Mouse (Mus musculus): ENCODE data around the gene Gm960. TPM values are rescaled to one million over a fixed set of nuclear protein-coding genes. Genes with fewer than 3 reads are reported as not detected.

Gene Gm960
- total and polyA plus RNA-seq, 3 experiments: 0.12 to 0.27 TPM; not detected in 1

DNA sequence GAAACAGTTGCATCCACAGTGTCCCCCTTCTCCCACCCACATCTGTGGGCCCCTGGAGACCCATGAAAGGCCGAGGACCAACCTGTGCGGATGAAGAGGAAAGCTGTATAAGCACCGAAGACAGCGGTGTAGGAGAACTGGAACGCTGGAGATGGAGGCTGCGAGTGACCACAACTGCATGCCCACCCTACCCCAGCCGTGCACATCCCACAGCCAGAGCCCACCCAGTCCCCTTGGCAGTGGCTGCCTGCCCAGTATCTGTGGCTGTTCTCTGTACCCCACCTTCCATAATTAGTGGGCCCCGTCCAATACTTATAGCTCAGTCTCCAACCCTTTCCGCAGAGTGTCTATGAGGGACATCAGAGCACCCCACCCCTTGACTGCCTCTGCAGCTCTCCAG, 75.0 kb downstream of the Gm960 start:
- DNase-seq: no peak

DNA sequence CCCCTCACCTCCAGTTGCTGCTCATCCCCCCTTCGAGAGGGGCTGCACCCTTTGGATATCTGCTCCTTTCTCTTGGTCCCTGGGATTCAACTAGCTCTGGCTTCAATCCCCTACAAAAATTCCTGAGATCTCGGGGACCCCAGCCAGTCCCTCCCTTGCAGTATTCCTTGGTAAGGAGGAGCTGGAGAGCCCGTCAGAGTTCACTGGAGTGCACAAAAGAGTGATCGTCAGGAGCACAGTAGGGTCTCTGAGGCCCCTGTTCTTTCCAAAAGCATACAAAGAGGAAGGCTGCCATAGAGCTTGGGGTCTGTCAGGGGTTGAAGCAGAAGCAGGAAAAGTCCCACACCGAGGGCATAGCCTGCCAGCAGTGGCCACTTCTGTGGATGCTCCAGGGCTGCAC, 75.7 kb downstream of the Gm960 start:
- no peak for DNase-seq

DNA sequence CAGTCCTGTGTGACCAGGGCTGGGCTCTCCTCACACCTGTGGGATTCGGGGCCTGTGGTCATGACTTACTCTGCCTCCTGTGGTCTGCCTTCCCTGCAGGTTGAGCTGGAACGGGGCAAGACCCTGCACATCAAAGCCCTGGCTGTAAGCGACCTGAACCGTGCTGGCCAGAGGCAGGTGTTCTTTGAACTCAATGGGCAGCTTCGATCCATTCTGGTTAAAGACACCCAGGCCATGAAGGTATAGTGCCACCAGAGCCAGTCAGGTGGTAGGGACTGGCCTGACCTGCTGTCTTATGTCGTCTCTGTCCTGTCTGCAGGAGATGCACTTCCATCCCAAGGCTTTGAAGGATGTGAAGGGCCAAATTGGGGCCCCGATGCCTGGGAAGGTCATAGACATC, 77.7 kb downstream of the Gm960 start:
- DNase-seq: no peak

DNA sequence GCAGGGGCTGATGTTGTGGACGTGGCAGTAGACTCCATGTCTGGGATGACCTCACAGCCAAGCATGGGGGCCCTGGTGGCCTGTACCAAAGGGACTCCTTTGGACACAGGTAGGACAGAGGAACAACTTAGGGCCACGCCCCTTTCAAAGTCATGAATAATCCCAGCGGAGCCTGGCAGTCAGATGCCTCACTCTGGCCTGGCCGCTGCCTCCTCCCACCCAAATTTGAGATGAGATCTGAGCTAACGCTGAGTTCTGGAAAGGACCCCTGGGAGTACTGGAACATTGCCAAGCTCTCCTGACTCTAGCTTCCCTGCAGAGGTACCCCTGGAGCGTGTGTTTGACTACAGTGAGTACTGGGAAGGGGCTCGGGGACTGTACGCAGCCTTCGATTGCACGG, 79.0 kb downstream of the Gm960 start:
- DNase-seq: no peak

DNA sequence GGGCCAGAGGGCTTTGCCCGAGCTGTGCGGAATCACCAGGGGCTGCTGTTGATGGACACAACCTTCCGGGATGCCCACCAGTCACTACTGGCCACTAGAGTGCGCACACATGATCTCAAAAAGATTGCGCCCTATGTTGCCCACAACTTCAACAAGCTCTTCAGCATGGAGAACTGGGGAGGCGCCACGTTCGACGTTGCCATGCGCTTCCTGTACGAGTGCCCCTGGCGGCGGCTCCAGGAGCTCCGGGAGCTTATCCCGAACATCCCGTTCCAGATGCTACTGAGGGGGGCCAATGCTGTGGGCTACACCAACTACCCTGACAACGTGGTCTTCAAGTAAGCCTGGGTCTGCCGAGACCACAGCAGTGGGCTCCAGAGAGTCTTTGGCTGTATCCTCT, 80.3 kb downstream of the Gm960 start:
- DNase-seq: no peak

DNA sequence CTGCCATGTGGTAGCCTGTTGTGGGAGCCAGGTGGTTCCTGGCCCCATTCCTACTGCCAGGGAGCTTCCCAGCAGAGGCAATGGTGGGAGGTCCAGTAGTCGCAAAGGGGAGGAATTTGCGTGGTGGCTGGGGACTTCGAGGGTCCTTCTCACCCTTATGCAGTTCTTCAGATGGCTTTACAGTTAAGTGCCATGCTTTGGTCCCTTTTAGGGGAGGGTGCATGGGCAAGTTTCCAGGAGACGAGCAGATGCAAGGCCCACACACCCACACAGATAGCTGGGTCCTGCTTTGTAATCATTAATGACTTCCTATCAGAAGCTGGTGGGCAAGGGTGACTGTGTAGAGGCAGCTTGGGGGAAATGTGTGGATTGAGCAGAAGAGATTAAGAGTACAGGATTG, 81.9 kb downstream of the Gm960 start:
- DNase-seq: no peak

DNA sequence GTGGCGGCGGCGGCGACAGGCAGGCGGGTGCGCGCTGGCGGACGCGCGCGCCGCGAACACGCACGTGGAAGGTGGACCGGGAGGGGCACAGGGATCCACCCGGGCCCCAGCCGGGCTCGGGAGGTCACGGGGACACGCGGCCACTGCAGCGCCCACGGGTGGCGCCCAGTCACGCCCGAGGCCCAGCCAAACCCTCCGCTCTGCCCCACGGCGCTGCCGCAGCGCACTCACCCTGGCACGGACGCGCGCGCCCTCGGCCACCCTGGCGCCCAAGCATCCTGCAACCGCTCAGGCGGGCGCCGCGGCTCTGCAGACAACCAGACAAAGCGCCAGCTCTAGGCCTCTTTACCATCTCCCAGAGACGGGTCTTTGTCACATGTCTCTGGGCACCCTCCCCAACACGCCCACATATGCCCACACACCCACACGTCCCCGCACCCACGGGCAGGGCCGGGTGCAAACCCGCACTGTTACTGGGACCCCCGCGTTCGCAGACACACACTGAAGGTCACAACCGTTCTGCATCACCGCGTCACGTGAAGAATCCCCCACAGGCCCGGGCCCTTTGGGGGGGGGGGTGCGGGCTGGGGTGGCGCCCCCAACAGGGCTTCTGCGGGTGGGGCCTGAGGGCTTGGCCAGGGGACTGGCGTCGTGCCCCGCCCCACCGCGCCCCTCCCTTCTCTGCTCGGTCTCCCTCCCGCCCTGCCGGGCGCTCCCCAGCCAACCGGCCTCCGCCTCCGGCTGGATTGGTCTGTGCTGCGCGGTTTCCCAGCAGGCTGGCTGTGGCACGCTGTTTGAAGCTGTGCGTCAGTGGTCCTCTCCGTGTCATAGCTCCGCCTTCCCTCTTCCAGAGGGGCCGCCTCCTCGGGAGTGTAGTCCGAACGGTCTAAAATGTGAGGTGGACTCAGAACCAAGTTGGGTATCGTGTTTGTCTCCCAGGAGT, 83.0 kb downstream of the Gm960 start, which contains the start of gene Lrfn4:
Gene Lrfn4 (minus strand): TSS at position 517 of the 943 bp plus-strand sequence.
- peak; percentile 89 for DNase-seq

DNA sequence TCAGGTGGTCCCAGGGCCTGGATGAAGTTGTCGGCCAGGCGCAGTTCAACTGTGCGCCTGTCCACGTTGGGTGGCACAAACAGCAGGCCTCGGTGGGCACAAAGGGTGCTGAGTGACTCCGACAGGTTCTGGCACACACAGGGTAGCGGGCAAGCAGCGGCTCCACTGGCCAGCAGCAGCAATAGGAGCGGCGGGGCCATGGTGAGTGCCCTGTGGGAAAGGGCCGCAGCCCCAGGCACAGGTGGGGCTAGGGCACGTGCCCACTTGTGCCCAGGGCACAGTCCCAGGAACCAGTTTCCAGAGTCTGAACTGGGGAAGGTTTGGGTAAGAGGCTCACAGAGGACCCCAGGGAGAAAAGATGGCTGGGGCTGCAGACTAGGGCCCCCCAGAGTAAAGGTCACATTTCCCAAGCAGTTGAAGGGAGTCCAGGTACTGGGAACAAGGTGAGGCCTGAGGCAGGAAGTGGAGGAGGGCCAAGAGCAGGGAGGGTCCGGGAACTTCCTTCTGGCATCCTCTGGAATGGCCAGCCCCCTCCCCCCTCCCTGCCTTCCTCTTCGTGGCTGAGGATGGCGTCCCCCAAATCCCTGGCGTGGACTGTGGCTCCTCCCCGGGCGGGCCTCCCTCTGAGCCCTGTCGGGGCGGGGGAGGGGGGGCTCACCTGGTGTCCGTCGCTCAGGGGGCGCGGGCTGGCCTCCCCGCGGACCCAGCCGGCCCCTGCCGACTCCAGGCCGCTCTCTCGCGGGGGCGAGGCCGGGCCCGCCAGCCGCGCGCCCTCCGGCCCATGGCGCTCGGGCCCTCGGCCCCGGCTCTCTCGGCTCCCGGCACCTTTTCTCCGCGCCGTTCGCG, 83.9 kb downstream of the Gm960 start:
- no peak for DNase-seq

DNA sequence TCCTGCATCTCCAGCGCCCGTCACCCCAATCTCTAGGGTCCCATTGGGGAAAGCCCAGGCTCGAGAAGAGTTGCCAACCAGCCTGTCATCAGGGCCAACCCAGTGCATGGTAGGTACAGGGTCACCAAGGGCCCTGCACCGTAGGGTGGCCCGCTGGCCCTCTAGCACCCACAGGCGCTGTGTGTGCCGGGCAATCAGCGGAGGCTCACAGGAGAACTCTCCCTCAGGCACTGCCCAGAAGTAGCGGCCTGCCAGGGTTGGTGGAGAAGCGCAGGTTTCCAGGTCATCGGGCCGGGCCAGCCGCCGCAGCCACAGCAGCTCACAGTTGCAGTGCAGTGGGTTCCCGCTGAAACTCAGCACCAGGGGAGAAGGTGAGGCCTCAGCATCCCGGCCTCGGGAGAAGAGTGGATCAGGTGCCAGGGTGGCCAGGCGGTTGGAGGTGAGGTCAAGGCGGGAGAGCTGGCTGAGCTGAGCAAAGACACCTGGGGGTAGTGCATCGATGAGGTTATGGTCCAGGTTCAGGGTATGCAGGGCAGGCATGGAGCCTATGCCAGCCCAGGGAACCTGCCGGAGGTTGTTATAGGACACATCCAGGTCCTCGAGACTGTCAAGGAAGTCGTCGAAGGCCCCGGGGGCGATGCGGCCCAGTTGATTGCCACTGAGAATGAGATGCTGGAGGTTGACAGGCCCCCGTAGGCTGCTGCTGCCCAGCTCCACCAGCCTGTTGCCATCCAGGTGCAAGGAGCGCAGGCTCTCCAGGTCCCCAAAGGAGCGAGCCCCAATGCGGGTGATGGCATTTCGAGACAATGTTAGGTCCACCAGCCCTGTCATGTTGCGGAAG, 84.8 kb downstream of the Gm960 start:
- DNase-seq: no peak

DNA sequence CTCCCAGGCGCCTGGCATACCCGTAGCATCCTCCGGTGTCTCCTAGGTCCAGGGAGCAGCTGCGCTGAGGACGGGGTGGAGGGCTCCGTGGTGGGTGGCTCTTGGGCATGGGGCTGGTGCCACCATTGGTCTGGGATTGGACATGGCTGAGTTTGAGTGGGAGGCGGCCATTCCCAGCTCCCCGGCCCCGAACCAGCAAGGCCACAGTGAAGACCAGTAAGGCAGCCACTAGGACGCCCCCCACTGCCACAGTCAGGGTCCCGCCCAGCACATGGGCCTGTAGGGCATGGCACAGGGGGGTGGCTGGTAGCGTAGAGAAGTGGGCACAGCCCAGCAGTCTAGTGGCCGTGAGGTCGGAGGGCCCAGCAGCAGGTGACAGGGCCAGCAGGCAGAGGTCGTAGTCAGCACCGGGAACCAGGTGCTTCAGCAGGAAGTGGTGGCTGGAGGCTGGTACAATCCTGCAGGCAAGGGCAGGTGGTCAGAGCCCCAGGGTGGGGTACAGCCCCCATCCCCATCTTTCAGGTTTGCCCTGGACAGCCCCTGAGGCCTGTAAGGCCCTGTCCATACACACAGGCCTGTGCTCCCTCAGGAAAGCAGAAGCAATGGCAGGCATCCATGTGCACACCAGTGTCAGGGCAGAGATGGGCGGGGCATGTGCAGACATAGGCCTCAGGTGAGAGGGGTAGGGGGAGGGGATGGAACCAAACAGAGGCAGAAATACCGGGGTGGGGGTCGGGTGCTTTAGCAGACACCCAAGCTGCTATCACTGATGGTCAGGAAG, 86.1 kb downstream of the Gm960 start:
- DNase-seq: no peak

DNA sequence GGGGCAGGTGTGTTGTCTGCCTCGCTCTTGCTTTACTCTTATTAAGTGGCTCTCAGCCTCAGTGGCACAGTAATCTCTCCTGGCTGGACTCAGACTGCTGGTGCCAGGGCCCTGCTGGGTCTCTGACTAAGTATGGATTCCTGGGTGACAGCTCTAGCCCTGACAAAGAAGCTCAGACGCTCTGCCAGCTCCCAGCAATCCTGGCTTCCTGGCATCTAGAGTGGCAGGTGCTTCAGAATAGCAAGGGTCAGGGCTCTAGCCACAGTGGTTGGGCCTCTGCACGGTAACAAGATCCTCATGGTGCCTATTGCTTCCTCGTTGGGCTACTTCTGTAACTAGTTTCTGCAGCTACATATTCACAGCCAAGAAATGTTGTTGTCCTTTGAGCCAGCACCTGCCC, 88.4 kb downstream of the Gm960 start:
- no peak for DNase-seq

DNA sequence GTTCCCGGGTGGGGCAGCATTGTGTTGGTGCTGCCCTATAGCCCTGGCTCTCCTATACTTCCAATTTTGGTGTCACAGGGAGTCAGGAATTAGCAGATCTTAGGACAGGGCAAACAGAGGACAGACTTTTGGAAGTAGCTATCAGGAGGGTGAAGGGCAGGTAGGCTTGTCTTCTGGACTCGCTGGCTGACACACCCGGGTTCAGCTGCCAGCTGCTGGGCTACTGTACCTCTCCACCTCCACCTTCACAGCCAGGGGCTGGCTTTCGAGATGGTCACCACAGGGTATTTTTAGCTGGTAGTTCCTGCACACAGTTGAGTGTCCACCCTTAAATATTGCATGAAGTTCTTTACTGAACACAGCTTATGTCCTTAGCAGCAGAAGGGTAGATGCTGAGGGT, 90.0 kb downstream of the Gm960 start:
- DNase-seq: no peak

DNA sequence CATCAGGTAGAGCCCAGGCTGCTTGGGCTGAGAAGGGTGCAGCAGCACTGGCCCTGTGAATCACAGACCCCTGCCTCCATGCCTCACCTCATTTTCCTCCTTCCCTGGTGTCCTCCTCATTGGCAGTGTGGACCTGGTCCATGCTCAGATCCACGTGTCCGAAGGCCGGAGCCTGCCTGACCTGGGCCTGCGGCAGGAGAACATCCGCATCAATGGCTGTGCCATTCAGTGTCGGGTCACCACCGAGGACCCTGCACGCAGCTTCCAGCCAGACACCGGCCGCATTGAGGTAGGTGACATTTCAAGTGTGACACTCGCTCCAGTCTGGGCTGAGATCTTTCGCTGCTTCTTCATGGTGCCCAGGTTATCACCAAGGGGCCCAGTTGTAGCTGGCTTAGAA, 91.1 kb downstream of the Gm960 start:
- no peak for DNase-seq

DNA sequence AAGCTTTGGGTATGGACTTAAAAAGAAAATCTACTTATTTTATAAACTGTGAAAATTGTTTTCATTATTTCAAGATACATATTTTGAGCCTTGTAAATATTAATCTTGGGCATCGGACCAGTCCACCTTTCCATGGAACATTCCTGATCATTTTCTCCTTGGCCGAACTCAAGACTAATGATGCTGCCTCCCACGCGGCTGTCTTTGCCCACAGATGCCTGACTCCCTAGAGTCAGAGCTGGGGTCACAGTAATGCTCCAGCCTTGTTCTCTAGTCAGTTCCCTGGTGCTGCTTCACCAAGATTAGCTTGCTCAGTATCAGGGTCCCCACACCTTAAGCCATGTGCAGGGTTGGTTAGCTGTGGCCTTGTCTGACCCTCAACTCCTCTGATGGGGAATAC, 92.8 kb downstream of the Gm960 start:
- no peak for DNase-seq

DNA sequence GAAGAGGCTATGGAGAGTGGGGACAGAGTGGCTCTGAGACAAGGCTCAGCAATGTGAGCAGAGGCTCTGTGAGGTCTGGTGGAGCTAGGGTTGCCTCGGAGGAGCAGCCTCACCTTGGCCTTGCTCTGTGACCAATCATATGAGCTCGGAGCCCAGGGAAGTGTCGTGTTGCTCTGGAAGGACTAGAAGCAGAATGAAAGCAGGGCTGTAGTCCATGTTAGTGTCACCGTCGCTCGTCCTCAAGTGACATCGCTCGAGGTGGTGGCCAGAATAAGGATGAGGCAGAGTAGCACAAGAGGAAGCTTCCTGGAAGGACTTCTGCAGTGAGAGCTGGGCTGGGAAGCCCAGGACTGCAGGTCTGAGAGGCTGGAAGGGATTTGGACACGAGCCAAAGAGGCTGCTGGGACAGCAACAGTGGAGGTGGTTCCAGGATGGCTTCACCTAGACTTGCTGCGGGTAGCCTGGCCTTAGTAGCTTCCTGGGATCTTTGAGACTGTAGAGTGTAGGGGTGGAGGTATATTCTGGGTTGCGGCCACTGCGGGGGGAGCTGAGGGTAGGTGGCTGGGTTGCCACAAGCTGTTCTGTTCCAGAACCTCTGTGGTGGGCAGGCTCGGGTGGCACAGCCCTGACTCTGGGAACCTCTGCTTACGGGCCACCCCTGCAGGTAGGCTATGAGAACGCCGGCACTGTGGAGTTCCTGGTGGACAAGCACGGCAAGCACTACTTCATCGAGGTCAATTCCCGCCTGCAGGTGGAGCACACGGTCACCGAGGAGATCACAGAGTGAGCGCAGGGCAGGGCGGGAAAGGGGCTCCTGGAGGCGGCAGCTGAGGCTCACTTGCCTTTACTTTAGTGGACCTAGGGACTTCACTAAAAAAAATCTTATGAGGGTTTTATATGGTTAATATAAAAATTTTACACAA, 94.4 kb downstream of the Gm960 start:
- DNase-seq: peak; percentile 13

DNA sequence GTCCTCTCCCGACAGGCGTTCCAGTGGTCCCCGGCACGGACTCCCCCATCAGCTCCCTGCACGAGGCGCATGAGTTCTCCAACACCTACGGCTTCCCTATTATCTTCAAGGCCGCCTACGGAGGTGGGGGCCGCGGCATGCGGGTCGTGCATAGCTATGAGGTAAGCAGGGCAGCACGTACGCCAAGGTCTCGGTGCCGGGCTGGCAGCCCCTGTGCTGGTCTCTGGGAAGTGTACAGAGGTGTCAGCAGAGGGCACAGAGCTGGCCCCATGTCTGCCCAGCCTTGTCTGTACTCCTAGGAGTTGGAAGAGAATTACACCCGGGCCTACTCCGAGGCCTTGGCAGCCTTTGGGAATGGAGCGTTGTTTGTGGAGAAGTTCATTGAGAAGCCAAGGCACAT, 96.0 kb downstream of the Gm960 start:
- DNase-seq: no peak

DNA sequence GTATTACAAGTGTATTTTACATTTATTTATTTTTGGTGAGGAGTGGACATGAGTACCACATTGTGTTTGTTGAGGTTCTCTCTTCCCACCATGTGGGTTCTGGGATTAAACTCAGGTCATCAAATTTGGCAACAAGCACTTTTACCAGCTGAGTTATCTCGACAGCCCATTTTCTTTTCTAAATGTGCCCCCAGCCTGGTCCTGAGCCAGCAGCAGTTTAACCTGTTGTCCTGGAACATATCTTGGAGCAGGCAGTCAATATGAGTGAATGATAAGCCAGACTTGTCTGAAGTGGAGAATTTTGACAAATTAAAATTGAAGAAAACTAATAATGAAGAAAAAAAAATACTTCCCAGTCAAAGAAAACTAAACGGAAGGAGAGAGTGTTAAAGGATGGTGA, 102.4 kb downstream of the Gm960 start:
- no peak for DNase-seq

DNA sequence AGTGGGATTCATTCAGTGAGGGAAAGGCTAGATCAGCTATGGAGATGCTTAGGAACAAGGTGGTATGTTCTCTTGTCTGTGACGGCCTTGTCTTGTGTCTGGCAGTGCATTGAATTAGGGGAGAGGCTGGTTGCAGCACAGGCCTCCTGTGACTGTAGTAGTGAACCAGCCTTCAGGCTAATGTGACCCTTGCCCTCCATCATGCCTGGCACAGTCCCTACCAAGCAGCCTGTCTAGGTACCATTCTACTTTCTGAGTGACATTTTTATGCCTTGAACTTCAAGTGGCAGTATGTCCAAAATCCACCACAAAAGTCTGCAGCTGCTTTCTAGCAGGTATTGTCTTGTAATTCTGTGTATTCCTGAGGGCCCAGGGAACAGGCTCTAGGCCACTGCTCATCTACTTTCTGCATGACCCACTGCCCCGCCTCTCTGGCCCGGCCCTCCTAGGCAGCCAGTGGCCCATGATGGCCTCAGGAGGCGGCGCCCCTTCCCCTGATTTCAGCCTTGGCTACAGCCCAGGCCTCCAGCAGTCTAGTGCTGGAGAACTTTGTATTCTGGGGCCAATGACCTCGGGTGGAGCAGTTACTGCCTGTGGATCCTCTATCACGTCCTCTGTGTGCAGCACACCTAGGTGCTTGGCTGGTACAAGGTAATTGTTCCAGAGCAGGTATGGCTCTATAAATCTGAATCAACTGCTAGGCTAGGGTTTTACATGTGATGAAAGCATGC, 104.5 kb downstream of the Gm960 start:
- DNase-seq: peak; percentile 42

DNA sequence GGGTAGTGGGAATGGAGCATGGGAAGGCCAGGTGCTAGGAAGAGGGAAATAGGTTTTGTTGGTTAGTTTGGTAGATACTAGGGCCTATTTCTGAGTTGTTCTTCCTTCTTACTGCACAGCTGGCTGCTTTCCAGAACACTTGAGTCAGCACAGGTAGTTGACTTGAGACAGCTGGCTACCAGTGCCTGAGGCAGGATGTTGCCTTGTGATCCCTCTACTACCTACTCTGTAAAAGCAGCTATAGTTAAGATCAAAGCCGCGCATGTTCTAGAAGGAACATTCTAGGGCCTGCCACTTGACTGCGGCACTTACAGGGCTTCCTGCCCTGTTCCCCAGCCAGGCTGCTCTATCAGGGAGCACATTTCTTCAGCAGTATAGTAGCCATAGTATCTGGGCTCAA, 108.4 kb downstream of the Gm960 start:
- no peak for DNase-seq

All from adrenal gland, adult 2 months (tissue).